Mouse (Mus musculus) limb, embryonic 15.5 days (tissue): ENCODE data around the gene Mettl21a. TPM values are rescaled to one million over a fixed set of nuclear protein-coding genes. Genes with fewer than 3 reads are reported as not detected.
"Not testable (repeated sequence)": the region's sequence is repeated elsewhere in the genome, so short reads cannot be mapped to it uniquely, and the experiment has no call there.

ENCODE experiments used
- ATAC-seq: fragments of 200-750 bp; cut with Nextera tagmentation; 2 replicates; pipeline ENCODE4 v1.8.0; 2017; ENCODE audit warnings: low read depth, moderate TSS enrichment; ENCODE audit not compliant: insufficient number of reproducible peaks, low FRiP score, low TSS enrichment
- H3K27ac ChIP-seq: fragments of 300-500 bp; sonication (generic); 2 replicates; pipeline ENCODE4 v1.5.1; 2015; ENCODE audit warnings: moderate library complexity, mild to moderate bottlenecking, inconsistent platforms
- H3K27me3 ChIP-seq: fragments of 300-500 bp; sonication (generic); 2 replicates; pipeline ENCODE4 v1.6.1; 2015; ENCODE audit warnings: inconsistent platforms
- H3K36me3 ChIP-seq: fragments of 300-500 bp; sonication (generic); 2 replicates; pipeline ENCODE4 v1.6.1; 2015; ENCODE audit warnings: inconsistent platforms
- H3K4me1 ChIP-seq: fragments of 300-500 bp; sonication (generic); 2 replicates; pipeline ENCODE4 v1.6.1; 2015; ENCODE audit warnings: inconsistent platforms
- H3K4me2 ChIP-seq: fragments of 300-500 bp; sonication (generic); 2 replicates; pipeline ENCODE4 v1.6.1; 2015; ENCODE audit warnings: mild to moderate bottlenecking, inconsistent platforms
- H3K4me3 ChIP-seq: fragments of 300-500 bp; sonication (generic); 2 replicates; pipeline ENCODE4 v1.5.1; 2015; ENCODE audit warnings: mild to moderate bottlenecking, inconsistent platforms
- H3K9ac ChIP-seq: fragments of 300-500 bp; sonication (generic); 2 replicates; pipeline ENCODE4 v1.6.1; 2015; ENCODE audit warnings: inconsistent platforms
- H3K9me3 ChIP-seq: fragments of 300-500 bp; sonication (generic); 2 replicates; pipeline ENCODE4 v1.6.1; 2016; ENCODE audit warnings: inconsistent platforms
- WGBS: fragments of 180-500 bp; shearing (Covaris S2); methylation state at CpG from one replicate; pipeline ENCODE4 v1.1.7; 2015; 5-methylcytosine and 5-hydroxymethylcytosine counted together
- polyA plus RNA-seq: library from polyadenylated mRNA; unstranded; fragments of >200 nt; fragmentation: Nextera tagmentation; extraction: Ambion mirVana; gene quantifications from 2 replicates; pipeline ENCODE4 v1.2.1, GENCODE M21; 2015

The Mettl21a gene
- 25.4 and 31.7 TPM in 2 replicates for polyA plus RNA-seq

- H3K9me3 ChIP-seq: no peaks in the 10 kb centered on the region
- peak within 1 kb of the TSS; percentile 69 for H3K4me2 ChIP-seq
- H3K36me3 ChIP-seq: peaks cover 8% of the 10 kb centered on the region; the same call in 1 of the 2 replicates
- WGBS: under 1% methylated on average over 72 of the region's 72 CpGs
- H3K27ac ChIP-seq: peak within 1 kb of the TSS; percentile 99
- H3K9ac ChIP-seq: peak within 1 kb of the TSS; percentile 97
- no peaks in the 10 kb centered on the region for H3K27me3 ChIP-seq
- ATAC-seq: peak; percentile 93
- peak within 1 kb of the TSS; percentile 77 for H3K4me3 ChIP-seq
- H3K4me1 ChIP-seq: peaks cover 29% of the 10 kb centered on the region
These were observed at the start of gene Mettl21a for GRCm38 (mm10) chr1:64616881-64617714. TSS of gene Mettl21a (minus strand) at chr1:64617242.

GRCm38 (mm10) chr1:64658876-64659275, 41.8 kb upstream of the Mettl21a start:
- H3K9ac ChIP-seq: no peak overlapping the region
- H3K36me3 ChIP-seq: no peaks in the 10 kb centered on the region
- H3K4me1 ChIP-seq: no peaks in the 10 kb centered on the region
- no peak overlapping the region for H3K4me2 ChIP-seq
- no peak overlapping the region for H3K4me3 ChIP-seq
- no peaks in the 10 kb centered on the region for H3K9me3 ChIP-seq
- no peak overlapping the region for H3K27ac ChIP-seq
- no peaks in the 10 kb centered on the region for H3K27me3 ChIP-seq
- no peak for ATAC-seq
- WGBS: 63% methylated on average over 7 of the region's 7 CpGs

- ATAC-seq: no peak
- Histone ChIP-seq H3K4me3 (no peak overlapping the region), H3K27ac (no peak overlapping the region), H3K27me3 (no peaks in the 10 kb centered on the region), H3K4me1 (no peaks in the 10 kb centered on the region), H3K9me3 (no peaks in the 10 kb centered on the region), H3K36me3 (no peaks in the 10 kb centered on the region), H3K9ac (no peak overlapping the region), H3K4me2 (no peak overlapping the region)
- WGBS: 83% methylated on average over 3 of the region's 3 CpGs
These were observed 39.5 kb upstream of the Mettl21a start for GRCm38 (mm10) chr1:64656423-64657129.

GRCm38 (mm10) chr1:64655415-64655814, 38.4 kb upstream of the Mettl21a start:
- no peak overlapping the region for H3K9ac ChIP-seq
- no peaks in the 10 kb centered on the region for H3K4me1 ChIP-seq
- 24% methylated on average over 1 of the region's 1 CpGs for WGBS
- no peak for ATAC-seq
- no peak overlapping the region for H3K4me2 ChIP-seq
- no peak overlapping the region for H3K4me3 ChIP-seq
- no peaks in the 10 kb centered on the region for H3K9me3 ChIP-seq
- no peaks in the 10 kb centered on the region for H3K27me3 ChIP-seq
- H3K27ac ChIP-seq: no peak overlapping the region
- H3K36me3 ChIP-seq: no peaks in the 10 kb centered on the region

- Histone ChIP-seq H3K27me3 (no peaks in the 10 kb centered on the region), H3K9ac (no peak overlapping the region), H3K36me3 (no peaks in the 10 kb centered on the region), H3K4me3 (no peak overlapping the region), H3K4me1 (0 out of 2 replicates have a peak, but pooled peaks cover 2% of the 10 kb centered on the region), H3K9me3 (no peaks in the 10 kb centered on the region), H3K4me2 (no peak overlapping the region), H3K27ac (no peak overlapping the region)
- no peak for ATAC-seq
- WGBS: 89% methylated on average over 6 of the region's 6 CpGs
These were observed 36.7 kb upstream of the Mettl21a start for GRCm38 (mm10) chr1:64653701-64654100.

GRCm38 (mm10) chr1:64649362-64650124, 32.5 kb upstream of the Mettl21a start:
- peak; percentile 30; the same call in 1 of the 2 replicates for ATAC-seq
- WGBS: 49% methylated on average over 11 of the region's 11 CpGs
- H3K9ac ChIP-seq: no peak overlapping the region
- H3K4me3 ChIP-seq: no peak overlapping the region
- H3K4me1 ChIP-seq: 0 out of 2 replicates have a peak, but pooled peaks cover 2% of the 10 kb centered on the region
- H3K9me3 ChIP-seq: no peaks in the 10 kb centered on the region
- no peaks in the 10 kb centered on the region for H3K36me3 ChIP-seq
- H3K27ac ChIP-seq: 0 out of 2 replicates have a peak overlapping the region, but pooled peaks have one; percentile 24
- no peaks in the 10 kb centered on the region for H3K27me3 ChIP-seq
- no peak overlapping the region for H3K4me2 ChIP-seq

GRCm38 (mm10) chr1:64644513-64644912, 27.5 kb upstream of the Mettl21a start:
- no peaks in the 10 kb centered on the region for H3K9me3 ChIP-seq
- whole genome bisulfite sequencing: 86% methylated on average over 3 of the region's 3 CpGs
- no peak overlapping the region for H3K4me2 ChIP-seq
- no peak for ATAC-seq
- no peak overlapping the region for H3K27ac ChIP-seq
- H3K4me1 ChIP-seq: 0 out of 2 replicates have a peak, but pooled peaks cover 2% of the 10 kb centered on the region
- H3K36me3 ChIP-seq: no peaks in the 10 kb centered on the region
- no peak overlapping the region for H3K9ac ChIP-seq
- H3K4me3 ChIP-seq: no peak overlapping the region
- H3K27me3 ChIP-seq: no peaks in the 10 kb centered on the region

- H3K4me3 ChIP-seq, H3K4me2 ChIP-seq, H3K27me3 ChIP-seq, H3K4me1 ChIP-seq, ATAC-seq, H3K36me3 ChIP-seq, H3K9me3 ChIP-seq, H3K27ac ChIP-seq, H3K9ac ChIP-seq: not testable (repeated sequence)
- WGBS: 94% methylated on average over 8 of the region's 8 CpGs
These were observed 25.5 kb upstream of the Mettl21a start for GRCm38 (mm10) chr1:64642541-64642940.

- no peak overlapping the region for H3K9ac ChIP-seq
- 77% methylated on average over 6 of the region's 6 CpGs for WGBS
- H3K27ac ChIP-seq: no peak overlapping the region
These were observed 24.0 kb upstream of the Mettl21a start for GRCm38 (mm10) chr1:64641069-64641468.

GRCm38 (mm10) chr1:64639279-64639678, 22.2 kb upstream of the Mettl21a start:
- H3K4me2 ChIP-seq: no peak overlapping the region
- no peaks in the 10 kb centered on the region for H3K27me3 ChIP-seq
- no peak for ATAC-seq
- H3K4me1 ChIP-seq: no peaks in the 10 kb centered on the region
- H3K9me3 ChIP-seq: no peaks in the 10 kb centered on the region
- H3K27ac ChIP-seq: no peak overlapping the region
- no peak overlapping the region for H3K4me3 ChIP-seq
- no peak overlapping the region for H3K9ac ChIP-seq
- WGBS: 90% methylated on average over 6 of the region's 6 CpGs
- H3K36me3 ChIP-seq: no peaks in the 10 kb centered on the region

More at GRCm38 (mm10) chr1:64641069-64641468, 24.0 kb upstream of the Mettl21a start:
- H3K27me3 ChIP-seq: no peaks in the 10 kb centered on the region
- H3K4me1 ChIP-seq: no peaks in the 10 kb centered on the region
- no peaks in the 10 kb centered on the region for H3K36me3 ChIP-seq
- no peaks in the 10 kb centered on the region for H3K9me3 ChIP-seq
- no peak overlapping the region for H3K4me2 ChIP-seq
- no peak overlapping the region for H3K4me3 ChIP-seq
- ATAC-seq: no peak

- H3K4me2 ChIP-seq: no peak overlapping the region
- H3K9me3 ChIP-seq: no peaks in the 10 kb centered on the region
- H3K27me3 ChIP-seq: no peaks in the 10 kb centered on the region
- no peak overlapping the region for H3K9ac ChIP-seq
- H3K4me3 ChIP-seq: no peak overlapping the region
- H3K4me1 ChIP-seq: no peaks in the 10 kb centered on the region
- no peak overlapping the region for H3K27ac ChIP-seq
- WGBS: 57% methylated on average over 2 of the region's 2 CpGs
- no peak for ATAC-seq
- H3K36me3 ChIP-seq: no peaks in the 10 kb centered on the region
These were observed 18.6 kb upstream of the Mettl21a start for GRCm38 (mm10) chr1:64635624-64636023.
